Mouse (Mus musculus) R1 (cell line): ENCODE results near the gene Gmnn.
A peak's percentile ranks its signal among the peaks of the same experiment; 100 is the strongest.
"Not testable (repeated sequence)": the region's sequence is repeated elsewhere in the genome, so short reads cannot be mapped to it uniquely, and the experiment has no call there.

Experiments used
- DNase-seq: peaks from one replicate; pipeline ENCODE4 v3.0.0-alpha.2; 2018; ENCODE audit warnings: low read depth, low spot score

Gmnn gene

DNA sequence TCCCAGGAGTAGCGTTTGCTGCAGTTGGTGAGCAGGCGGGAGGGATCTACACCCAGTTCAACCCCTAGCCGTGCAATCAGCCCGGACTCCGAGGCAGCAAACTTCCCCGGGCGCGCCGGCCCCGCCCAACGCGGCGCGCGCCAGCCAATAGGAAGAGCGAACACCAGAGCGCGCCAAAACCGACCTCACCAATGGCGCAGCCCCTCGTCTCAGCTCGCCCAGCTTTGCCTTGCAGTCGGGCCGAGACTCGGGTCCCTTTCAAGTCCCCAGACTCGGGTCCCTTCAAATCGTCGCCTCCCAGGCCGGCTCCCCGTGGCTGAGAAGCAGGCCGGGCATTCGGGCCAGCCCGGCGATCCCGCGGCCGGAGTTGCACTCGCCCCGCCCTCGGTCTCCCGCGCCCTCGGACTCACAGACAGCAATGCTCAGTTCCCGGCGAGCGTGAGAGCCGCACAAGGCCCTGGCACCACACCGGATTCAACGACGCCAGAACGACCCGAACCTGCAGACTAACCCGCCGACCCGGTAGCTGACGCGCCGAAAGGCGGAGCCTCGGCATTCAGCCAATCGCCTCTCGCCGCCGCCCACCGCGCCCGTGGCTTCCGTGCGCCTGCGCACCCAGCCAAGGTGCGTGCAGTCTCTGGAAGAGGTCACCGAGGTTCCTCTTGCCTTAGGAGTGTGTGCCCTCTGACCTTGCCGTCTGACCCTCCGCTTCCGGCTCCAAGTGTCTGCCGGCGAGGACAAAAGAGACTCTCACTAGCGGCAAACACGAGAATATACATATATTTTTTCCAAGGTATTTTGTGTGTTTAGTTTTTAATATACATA lies at the start of gene Gmnn:
TSS of gene Gmnn (minus strand) at position 521 of the 825 bp plus-strand sequence.
- DNase-seq = peak; percentile 95

DNA sequence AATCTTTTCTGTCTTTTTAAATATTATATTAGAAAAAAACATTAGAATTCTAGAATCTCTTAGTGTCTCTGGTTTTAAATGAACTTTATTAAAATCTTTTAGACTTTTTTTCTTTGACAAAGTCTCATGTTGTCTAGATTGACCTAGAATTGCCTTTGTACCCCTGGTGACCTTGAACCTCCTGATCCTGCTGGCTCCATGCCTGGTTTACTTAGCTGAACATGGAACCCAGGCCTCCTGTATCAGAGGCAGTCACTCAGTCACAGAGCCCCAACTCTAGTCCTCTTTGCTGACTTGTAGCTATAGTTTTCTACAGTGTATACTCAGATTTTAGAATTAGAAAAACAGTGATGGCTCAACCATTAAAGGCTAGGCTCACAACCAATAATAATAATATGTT lies 44.4 kb upstream of the Gmnn start:
- no peak for DNase-seq

DNA sequence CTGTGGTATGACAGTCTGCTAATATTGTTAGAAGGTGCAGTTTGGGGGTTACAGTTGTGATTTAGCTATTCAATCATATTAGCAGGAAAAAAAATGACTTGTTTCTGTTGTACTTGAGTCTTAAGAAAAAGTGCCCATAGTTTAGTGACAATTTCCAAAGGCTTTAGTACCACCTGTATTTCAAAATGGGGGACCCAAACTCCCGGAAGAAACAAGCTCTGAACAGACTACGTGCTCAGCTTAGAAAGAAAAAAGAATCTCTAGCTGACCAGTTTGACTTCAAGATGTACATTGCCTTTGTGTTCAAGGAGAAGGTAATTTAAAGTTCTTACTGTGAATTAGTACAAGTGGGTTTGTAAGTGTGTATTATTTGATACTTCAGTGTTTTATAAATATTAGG lies 41.5 kb upstream of the Gmnn start:
- DNase-seq = no peak

DNA sequence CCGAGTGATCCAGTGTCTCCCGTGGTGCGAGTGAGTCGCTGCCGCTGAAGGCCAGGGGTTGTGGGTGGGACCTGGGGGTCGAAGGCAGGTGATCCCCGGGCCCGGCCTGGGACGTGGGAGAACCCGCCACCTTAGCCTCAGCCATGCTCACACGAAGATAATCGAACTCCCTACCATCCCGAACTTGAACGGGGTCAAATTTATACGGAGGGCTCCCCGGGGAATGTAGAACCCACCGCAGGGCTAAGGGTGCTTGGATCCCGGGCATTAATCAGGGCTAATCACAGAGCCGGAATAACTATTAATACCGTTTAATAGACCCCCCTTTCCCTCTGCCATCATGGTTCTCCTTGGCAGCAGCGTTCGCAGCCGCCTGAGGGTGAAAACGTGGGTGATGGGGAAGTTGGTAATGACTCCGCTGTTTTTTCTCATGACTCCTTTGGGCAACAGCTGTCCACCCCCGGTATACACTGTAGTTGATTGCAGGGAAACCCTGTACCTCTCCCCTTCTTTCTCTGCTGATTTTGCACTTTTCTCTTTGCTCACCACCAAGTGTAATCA lies 40.5 kb upstream of the Gmnn start:
- DNase-seq = peak; percentile 27

DNA sequence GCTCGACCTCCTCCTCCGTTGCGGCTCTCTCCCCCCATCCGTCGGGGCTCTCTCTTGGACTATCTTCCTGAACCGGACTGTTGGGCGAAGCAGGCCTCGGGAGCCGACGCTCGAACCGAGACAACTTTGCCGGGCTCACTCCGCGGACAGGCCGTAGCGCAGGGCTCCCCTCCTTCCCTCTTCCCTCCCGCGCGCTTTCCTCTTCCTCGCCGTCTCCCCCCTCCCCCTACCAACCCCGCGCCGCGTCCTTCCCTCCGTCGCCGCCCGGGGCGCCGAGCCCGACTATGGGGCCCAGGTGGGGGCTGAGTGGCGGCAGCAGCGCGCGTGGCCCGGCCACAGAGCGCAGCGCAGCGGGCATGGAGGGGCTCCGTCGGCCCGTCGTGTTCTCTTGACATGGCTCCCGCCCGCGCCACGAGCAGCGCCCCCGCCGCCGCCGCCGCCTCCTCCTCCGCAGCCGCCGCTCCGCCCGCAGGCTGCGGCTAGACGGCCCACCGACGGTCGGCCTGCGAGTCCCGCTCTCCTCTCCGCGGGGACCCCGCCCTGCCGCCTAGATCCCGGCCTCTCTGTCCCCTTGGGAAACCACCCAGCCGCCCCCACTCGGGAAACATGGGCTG lies 39.7 kb upstream of the Gmnn start, which contains the start of gene BC005537:
TSS of gene BC005537 (plus strand) at position 350 of the 614 bp plus-strand sequence.
- DNase-seq = peak; percentile 50

DNA sequence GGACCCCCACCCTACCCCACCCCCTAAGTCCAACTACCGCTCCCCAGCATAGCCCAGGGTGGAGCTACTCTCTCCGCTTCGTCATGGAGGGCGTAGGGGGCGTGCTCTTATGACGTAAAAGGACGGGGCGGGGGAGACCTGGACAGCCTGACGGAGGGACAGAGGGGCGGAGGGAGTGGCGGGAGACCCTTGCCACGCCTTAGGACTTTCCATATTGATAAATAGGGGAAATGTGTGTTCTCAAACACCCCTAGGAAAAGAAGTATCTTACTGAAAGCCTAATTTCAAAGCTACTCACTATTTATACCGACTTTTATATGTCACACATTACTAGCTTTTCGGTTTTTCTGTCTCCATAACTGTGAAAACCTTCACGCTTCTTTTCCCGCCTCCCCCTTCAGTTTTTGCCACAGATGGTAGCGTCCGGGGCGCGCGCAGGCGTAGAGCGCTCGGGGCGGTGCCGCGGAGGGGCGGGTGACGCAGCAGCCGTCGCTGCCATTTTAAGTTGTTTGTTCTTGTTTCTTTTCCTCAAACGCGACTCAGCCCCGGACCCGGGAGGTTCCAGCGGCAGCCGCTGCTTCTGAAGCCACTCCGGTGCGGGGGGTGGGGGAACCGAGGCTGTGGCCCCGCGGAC lies 39.1 kb upstream of the Gmnn start:
- peak; percentile 98 for DNase-seq

DNA sequence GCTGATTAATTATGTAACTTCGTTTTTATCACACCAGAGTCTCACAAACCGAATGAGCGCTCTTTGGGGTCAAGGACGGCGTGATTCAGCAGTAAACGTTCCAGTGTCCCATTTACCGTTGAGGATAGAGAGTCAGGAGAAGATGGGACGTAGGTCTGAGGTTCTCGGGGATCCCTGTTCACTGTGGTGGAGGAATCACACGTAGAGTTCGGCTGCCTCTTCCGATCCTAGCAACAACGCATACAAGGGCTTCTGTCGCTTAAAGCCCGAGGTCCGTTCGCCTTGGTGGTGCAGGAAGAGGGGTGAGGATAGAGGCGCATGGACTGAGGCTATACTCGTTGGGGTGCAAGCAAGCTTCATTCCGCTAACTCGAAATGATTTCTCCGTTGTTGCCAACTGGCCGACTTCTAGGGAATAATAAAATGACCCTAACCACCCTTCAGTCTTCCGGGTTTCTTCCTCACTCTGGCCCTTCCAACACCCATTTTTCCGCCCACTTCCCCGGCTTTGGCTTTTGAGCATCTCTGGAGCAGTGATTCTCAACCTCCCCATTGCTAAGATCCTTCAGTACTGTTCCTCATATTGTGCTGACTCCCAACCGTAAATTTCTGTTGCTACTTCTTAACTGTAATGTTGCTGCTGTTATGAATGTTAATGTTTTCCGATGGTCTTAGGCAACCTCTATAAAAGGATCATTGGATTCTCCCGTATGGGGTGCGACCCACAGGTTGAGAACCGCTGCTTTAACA lies 38.4 kb upstream of the Gmnn start:
- peak; percentile 45 for DNase-seq

DNA sequence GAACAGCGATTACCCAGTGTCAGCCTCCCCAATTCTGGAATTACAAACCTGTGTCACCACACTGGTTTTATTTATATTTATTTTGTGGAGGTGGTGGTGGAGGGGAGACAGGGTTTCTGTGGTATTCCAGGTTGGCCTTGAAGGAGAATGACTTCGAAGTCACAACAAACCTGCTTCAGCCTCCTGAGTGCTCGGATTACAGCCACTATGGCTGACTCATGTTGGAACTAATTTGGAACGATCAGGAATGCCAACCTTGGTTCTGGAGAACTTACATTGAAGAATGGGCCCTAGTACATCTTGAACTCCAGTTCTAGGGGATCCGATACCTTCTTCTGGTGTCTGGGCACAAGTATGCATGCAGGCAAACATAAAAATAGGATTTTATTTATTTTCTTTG lies 37.7 kb upstream of the Gmnn start:
- no peak for DNase-seq

DNA sequence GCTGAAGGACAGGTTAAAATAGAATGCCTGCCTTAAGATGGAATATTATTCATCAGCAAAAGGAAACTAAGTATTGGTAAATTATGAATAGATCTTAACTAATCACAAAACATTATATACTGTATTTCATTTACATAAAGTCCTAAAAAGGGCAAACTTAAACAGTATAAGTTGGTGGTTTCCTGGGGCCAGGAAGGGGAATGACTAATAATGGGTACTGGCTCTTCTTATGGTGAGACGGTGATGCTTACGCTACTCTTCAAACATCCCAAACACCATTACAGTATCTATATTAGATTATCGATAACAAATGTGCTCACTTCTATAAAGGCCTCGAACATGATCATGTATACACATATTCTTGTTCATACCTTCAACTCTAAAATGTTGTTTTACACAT lies 37.0 kb upstream of the Gmnn start:
- no peak for DNase-seq

DNA sequence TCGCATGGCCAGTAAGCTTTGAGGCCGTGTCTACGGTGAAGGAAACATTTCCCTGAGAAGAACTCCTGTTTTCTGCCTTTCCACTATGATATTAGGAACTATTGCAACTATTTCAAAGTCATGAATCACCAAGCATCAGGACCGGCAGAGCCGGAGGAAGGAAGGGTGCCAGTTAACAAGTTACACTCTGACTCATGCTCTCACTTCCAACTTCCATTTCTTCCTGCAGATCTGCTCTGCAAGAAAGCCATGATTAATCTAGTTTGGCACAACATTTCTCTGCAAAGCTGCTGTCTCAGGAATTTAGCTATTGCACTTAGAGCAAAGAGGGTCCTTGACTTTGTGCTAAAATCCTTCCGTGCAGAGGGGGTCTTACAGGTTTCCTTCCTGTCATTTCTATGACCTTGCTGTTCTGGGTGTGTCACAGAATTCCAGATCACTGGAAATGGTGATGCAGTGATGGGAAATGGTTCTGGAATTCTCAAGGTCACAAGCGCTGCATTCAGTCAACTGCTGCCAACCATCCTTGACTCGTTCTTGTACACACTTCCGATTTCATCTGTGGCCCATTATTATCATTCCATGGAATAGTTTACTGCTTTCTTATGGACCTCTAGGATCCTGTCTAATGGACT lies 30.8 kb upstream of the Gmnn start:
- DNase-seq = peak; percentile 54

DNA sequence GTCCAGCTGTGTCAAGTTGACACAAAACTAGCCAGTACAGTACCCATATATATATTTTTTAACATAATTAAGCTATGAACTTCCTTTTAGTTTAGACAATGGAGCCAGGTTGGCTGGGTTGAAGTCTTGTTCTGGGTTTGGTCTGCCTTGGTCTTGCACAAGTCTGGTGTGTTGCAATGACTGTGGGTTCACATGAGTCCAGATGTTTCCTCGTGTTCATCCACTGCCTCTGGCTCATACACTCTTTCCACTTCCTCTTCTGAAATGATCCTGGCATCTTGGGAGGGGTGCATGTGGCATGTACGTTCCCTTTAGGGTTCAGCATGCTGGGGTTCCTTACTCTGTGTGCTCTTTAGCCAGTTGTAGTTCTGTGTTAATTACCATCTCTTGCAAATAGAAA lies 29.6 kb upstream of the Gmnn start:
- DNase-seq = no peak

DNA sequence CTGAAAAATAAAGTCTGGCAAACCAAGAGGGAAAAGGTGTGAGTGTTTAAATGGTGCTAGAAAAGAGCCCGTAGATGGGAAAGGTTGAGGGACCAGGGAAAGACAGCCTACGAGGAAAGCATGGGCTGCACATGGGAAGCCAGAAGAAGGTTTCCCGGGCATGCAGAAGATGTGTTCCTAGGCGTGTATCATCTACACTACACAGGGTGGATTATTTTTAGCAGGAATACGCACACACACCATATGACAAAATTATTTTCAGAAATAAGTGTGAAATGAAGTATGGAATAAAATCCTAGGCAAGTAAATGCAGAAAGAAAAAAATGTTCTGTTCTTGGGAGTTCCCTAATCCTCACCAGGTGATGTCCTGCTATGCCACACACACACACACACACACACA lies 25.8 kb upstream of the Gmnn start:
- DNase-seq = no peak

DNA sequence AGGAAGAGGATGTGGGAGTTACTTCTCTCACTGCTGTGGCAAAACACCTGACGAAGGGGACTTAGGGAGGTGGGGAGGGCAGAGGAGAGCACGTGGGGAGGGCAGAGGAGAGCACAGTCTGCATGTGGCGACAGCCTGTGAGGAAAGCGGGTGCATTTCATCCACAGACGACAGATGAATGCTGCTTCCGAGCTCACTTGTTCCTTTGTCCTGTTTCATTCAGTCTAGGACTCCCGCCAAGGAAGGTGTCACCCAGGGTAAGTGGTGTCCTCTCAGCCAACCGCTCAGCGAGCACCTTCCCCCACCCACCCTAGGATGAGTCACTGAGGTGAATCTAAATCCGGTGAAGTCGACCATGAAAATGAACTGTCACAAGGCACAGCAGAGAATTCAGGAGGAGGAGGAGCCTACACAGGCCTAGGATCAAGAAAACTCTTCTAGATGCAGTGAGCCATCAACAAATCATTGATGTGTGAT lies 24.3 kb upstream of the Gmnn start:
- peak; percentile 32 for DNase-seq

DNA sequence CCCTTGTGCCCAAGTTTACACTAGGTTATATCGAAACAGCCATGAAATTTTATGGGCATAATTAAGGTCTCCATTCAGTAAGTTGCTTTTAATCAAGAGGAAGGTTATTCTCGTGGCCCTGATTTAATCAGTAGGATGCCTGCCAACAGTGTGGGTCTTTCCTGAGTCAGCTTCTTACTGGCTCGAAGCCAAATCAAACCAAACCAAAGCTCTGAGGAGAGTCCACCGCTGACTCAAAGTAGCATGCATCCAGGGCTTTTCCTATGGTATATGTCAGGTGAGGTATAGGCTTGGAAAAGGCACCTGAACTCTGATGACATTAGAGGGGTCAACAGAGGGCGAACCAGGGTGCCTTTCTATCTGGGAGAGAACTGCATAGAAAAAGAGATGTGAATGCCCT lies 20.2 kb upstream of the Gmnn start:
- no peak for DNase-seq

DNA sequence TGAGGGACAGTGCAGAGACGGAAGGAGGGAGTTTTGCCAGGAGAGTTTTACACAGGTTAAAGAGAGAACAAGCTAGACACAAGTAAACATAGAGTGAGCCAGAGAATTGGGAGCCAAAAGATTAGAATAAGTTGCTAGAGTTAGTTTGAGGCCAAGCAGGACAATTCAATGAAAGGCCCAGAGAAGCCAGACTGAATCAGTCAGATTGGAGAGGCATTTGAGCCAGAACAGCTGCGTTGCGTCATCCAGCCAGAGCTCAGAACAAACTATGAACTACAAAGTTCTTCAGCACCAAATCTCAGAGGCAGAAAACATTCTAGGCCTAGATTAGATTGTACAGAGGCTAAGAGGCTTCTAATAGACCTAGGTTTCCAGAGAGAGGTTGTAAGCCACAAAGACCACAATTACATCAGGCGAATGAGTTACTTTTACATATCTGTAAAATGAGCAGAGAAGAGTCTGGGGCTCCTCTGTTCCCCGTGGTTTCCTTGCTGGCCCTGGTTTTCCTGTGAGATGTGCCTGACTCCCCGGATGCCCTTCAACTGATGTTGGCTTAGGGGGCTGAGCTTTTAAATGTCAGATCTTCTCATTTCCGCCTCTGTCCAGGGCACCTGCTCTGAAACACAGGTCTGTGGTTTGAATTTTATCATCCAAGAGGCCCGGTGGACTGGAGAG lies 17.1 kb upstream of the Gmnn start:
- DNase-seq = no peak

DNA sequence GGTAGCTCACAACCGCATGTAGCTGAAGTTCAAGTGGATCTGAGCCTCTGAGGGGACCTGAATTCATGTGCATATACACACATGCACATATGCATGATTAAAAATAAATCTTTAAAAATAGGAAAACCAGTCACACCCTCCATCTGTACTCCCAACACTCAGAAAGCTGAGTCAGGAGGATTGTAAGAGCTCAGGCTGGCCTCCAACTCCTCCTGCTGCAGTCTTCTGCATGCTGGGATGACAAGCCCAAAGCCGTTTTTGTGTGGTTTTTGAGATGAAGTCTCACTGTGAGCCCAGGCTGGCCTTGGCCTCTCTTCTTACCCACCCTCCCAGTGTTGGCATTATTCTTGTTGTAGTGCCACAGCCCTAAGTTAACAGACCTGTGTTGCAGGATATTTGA lies 16.3 kb upstream of the Gmnn start:
- DNase-seq = no peak

DNA sequence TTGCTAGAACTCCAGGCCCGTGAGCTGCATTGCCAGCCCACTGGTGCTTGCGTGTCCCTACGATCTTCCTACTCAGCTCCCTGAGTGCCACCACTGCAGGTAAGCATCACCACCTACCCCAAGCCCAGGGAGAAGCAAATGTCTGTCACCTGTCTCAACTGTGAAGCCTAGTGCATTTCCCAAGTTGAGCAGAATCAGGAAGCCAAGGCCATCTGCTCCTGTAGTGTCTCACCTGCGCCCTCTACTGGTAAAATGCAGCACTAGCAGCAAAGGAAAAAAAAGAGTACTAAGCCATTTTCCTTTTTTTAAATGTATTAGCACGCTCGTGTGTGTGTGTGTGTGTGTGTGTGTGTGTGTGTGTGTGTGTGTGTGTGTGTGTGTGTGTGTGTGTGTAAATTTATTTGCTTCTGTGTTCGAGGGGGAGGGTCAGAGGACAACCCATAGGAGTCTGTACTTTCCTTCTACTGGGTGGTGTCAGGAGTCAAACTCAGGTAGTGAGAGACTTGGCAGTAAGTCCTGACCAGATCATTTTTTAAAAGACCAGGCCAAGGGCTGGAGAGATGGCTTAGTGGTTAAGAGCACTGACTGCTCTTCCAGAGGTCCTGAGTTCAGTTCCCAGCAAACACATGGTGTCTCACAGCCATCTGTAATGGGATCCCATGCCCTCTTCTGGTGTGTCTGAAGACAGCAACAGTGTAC lies 14.6 kb upstream of the Gmnn start:
- peak; percentile 74 for DNase-seq

DNA sequence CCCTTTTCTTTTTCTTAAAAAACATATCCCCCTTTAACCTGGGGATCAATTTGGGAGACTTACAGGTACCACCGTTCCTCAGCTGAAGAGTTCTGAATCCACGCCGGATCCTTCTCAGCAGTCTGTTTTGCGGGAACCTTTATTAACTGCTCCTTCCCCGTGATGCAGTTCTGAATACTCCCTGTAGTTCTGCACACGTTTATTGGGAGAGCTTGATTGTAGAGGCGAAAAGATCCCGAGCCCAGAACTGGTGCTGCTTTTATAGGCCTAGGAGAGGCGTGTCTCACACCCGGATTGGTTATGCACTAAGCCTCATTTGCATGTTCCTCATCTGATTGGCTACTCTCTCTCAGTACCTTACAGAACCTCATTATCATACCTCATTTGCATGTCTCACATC lies 9.8 kb upstream of the Gmnn start:
- not testable (repeated sequence) for DNase-seq

DNA sequence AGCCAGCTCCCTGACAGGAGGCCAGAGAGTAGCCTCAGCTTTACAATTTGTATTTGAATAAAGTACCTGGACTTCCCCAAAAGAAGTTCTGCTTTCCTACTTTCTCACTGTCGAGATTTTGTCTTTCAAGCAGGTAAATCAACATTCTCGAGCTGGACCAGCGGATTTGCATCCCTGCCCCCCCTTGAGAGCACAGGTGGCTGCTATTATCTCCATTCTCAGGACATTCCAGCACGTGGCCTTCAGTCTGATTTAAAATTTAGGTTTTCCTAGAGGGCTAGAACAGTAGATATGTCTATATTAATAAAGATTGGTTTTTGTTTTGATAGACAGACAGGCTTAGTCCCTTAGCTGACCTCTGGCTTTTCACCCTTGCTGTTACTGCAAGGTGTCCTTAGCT lies 6.1 kb upstream of the Gmnn start:
- not testable (repeated sequence) for DNase-seq

DNA sequence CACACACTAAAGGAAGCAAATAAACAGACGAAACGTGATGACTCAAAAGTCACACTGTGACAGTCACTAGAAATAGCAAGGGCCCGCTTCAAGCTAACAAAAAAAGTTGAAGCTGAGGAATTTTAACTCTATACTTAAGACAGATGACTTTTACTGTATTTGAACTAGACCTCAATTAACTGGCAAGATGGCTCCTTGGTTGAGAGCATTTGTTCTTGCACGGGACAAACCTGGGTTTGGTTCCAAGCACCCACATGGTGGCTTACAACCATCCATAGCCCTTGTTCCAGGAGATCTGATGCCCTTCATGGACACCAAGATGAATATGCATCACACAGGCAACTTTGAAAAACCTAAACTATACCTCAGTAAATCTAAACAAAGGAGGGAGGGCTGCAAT lies 531 bp upstream of the Gmnn start:
- DNase-seq = no peak
